In genomic region chr16:56885824-56886615, GRCm38 (mm10) we compare ENCODE assay signal across 8 mouse cellular contexts. TPM values are rescaled to one million over a fixed set of nuclear protein-coding genes. Genes with fewer than 3 reads are reported as not detected.
A peak's percentile ranks its signal among the peaks of the same experiment; 100 is the strongest.
DNase-seq lines count a peak whose midpoint lies in the region; ATAC-seq and TF ChIP-seq lines count a peak whose summit lies in the region.

Gene Tmem45a (minus strand): TSS chr16:56886166.

- H3K36me3 ChIP-seq in ES-E14 (ENCODE audit: control insufficient read depth, insufficient read depth, low read length, poor library complexity, severe bottlenecking) = no peaks in the 10 kb centered on the region
- no peaks in the 10 kb centered on the region for H3K36me3 ChIP-seq in forebrain, postnatal 0 days (ENCODE audit: insufficient read depth)
- no peaks in the 10 kb centered on the region for H3K36me3 ChIP-seq in liver, embryonic 13.5 days
- H3K36me3 ChIP-seq in neural tube, embryonic 14.5 days (ENCODE audit: control insufficient read depth, insufficient read depth, low read length) = no peaks in the 10 kb centered on the region

- no peaks in the 10 kb centered on the region for H3K27me3 ChIP-seq in forebrain, postnatal 0 days (ENCODE audit: insufficient read depth, low read length)
- no peaks in the 10 kb centered on the region for H3K27me3 ChIP-seq in liver, embryonic 13.5 days
- no peaks in the 10 kb centered on the region for H3K27me3 ChIP-seq in neural tube, embryonic 14.5 days (ENCODE audit: control insufficient read depth, insufficient read depth, low read length)

- DNase-seq in ES-E14 (ENCODE audit: low read depth, low spot score) = peak; percentile 85
- peak; percentile 13 to 17 for DNase-seq in cerebellum, adult 18-20 months
- peak; percentile 79 for DNase-seq in forebrain, postnatal 0 days
- DNase-seq in heart, postnatal 25 days (ENCODE audit: low spot score) = peak; percentile 88
- peak; percentile 95 to 96 for DNase-seq in kidney, postnatal 4 days
- DNase-seq in liver, embryonic 13.5 days = peak; percentile 57
- DNase-seq in thymus, postnatal 10 days (ENCODE audit: low spot score in 2 of 2) = peak; percentile 61 to 65

- no peaks in the 10 kb centered on the region for H3K9me3 ChIP-seq in ES-E14 (ENCODE audit: control insufficient read depth, insufficient read depth, low read depth, low read length)
- H3K9me3 ChIP-seq in forebrain, postnatal 0 days (ENCODE audit: low read length) = no peaks in the 10 kb centered on the region
- H3K9me3 ChIP-seq in liver, embryonic 13.5 days (replicated peaks) = no peaks in the 10 kb centered on the region
- no peaks in the 10 kb centered on the region for H3K9me3 ChIP-seq in neural tube, embryonic 14.5 days (ENCODE audit: control insufficient read depth, low read length)

- TF ChIP-seq CTCF in forebrain, postnatal 0 days (IDR thresholded peaks at IDR 0.05; ENCODE audit: low read depth) = no peak

- no peak within 1 kb of the TSS for H3K27ac ChIP-seq in ES-E14 (ENCODE audit: insufficient read depth, low read depth, low read length, poor library complexity, severe bottlenecking)
- no peak within 1 kb of the TSS for H3K27ac ChIP-seq in forebrain, postnatal 0 days (ENCODE audit: low read depth, low read length)
- H3K27ac ChIP-seq in liver, embryonic 13.5 days = no peak within 1 kb of the TSS
- H3K27ac ChIP-seq in neural tube, embryonic 14.5 days (ENCODE audit: low read depth, low read length) = no peak within 1 kb of the TSS

- peaks cover 2 to 3% of the 10 kb centered on the region in 2 experiments; a peak in 1 of 4 replicates for H3K4me1 ChIP-seq in ES-E14 (ENCODE audit: control insufficient read depth in 2 of 2, insufficient read depth in 2 of 2, low read length in 2 of 2, poor library complexity in 1 of 2)
- 0 out of 2 replicates have a peak, but pooled peaks cover 3% of the 10 kb centered on the region for H3K4me1 ChIP-seq in forebrain, postnatal 0 days (ENCODE audit: insufficient read depth)
- H3K4me1 ChIP-seq in liver, embryonic 13.5 days (replicated peaks) = peaks cover 8% of the 10 kb centered on the region
- H3K4me1 ChIP-seq in neural tube, embryonic 14.5 days (ENCODE audit: control insufficient read depth, insufficient read depth, low read length) = no peaks in the 10 kb centered on the region

- in situ Hi-C loops in ES-E14 (cut with MboI; ENCODE audit: low sequenced_read_pairs in 2 of 2, unreplicated experiment in 2 of 2) = loop anchor here in 1 of 2 experiments (25.0 kb wide), 1 partner anchor 949 kb away; the partner anchor contains the start of gene Cep97

- H3K4me2 ChIP-seq in forebrain, postnatal 0 days (ENCODE audit: low read depth) = peak within 1 kb of the TSS; percentile 78
- H3K4me2 ChIP-seq in liver, embryonic 13.5 days = peak within 1 kb of the TSS; percentile 66
- peak within 1 kb of the TSS; percentile 46 for H3K4me2 ChIP-seq in neural tube, embryonic 14.5 days (ENCODE audit: low read depth, low read length)

- intact Hi-C loops in heart, postnatal 25 days (cut with DNase I) = no loop called here

- peak within 1 kb of the TSS; percentile 87 for H3K9ac ChIP-seq in ES-E14 (ENCODE audit: insufficient read depth, low read depth, low read length, poor library complexity, severe bottlenecking)
- peak within 1 kb of the TSS; percentile 46; the same call in 1 of the 2 replicates for H3K9ac ChIP-seq in forebrain, postnatal 0 days
- H3K9ac ChIP-seq in liver, embryonic 13.5 days = no peak within 1 kb of the TSS
- H3K9ac ChIP-seq in neural tube, embryonic 14.5 days (replicated peaks; ENCODE audit: low read depth, low read length) = no peak within 1 kb of the TSS

- ATAC-seq in forebrain, postnatal 0 days = peak; percentile 99
- ATAC-seq in liver, embryonic 13.5 days (ENCODE audit: low read depth) = peak; percentile 91
- peak; percentile 99 for ATAC-seq in neural tube, embryonic 14.5 days (ENCODE audit: low read depth)

- peak within 1 kb of the TSS; percentile 92 to 95 for H3K4me3 ChIP-seq in ES-E14 (ENCODE audit: insufficient read depth in 1 of 2, low read depth in 1 of 2, low read length in 2 of 2, poor library complexity in 1 of 2, severe bottlenecking in 1 of 2)
- H3K4me3 ChIP-seq in forebrain, postnatal 0 days (ENCODE audit: low read depth, low read length) = peak within 1 kb of the TSS; percentile 44
- H3K4me3 ChIP-seq in liver, embryonic 13.5 days (replicated peaks) = peak within 1 kb of the TSS; percentile 46
- H3K4me3 ChIP-seq in neural tube, embryonic 14.5 days (ENCODE audit: low read depth, low read length) = peak within 1 kb of the TSS; percentile 30

- WGBS in forebrain, postnatal 0 days = 3% methylated on average over 25 of the region's 25 CpGs
- WGBS in liver, embryonic 13.5 days (ENCODE audit: insufficient replicate concordance) = 5% methylated on average over 25 of the region's 25 CpGs
- WGBS in neural tube, embryonic 14.5 days = 5% methylated on average over 25 of the region's 25 CpGs

TF ChIP-seq in ES-E14, 5 proteins besides CTCF, POLR2A, EP300 and RAD21:
- TF ChIP-seq MAFK (IDR thresholded peaks at IDR 0.05; ENCODE audit: insufficient read depth, low read depth, low read length) (no peak), CHD2 (IDR thresholded peaks at IDR 0.05; ENCODE audit: low read depth, low read length) (peak; percentile 71), ZC3H11A (IDR thresholded peaks at IDR 0.05; ENCODE audit: borderline replicate concordance, low read depth, low read length) (no peak)

RNA-seq across cellular contexts. Expression of gene Tmem45a, which starts in this region (rescaled TPM):
- total RNA-seq in ES-E14 (2012; rRNA removed) = 13.8 and 16.8 TPM in 2 replicates
- total RNA-seq in forebrain, postnatal 0 days (2014; rRNA removed) = 1.5 and 3.0 TPM in 2 replicates
- polyA plus RNA-seq in forebrain, postnatal 0 days (2015; fragmentation: Nextera tagmentation; extraction: Ambion mirVana) = 3.8 and 4.0 TPM in 2 replicates
- total RNA-seq in heart, postnatal 25 days (2021) = 1 to 10 TPM; 3.7 to 3.8 TPM
- 0.79 and 1.7 TPM in 2 replicates for polyA plus RNA-seq in liver, embryonic 13.5 days (2015; fragmentation: Nextera tagmentation; extraction: Ambion mirVana)
- polyA plus RNA-seq in neural tube, embryonic 14.5 days (2014; fragmentation: Nextera tagmentation; extraction: Ambion mirVana) = 1.4 and 7.5 TPM in 2 replicates

Comparison
In these comparisons a context has a peak if more than half of its experiments do, and no peak if none do; other contexts are left out.
1. DNase-seq: peak in every context shown above with its lines; median percentile 96 in kidney, postnatal 4 days; 88 in heart, postnatal 25 days; 85 in ES-E14; 79 in forebrain, postnatal 0 days; 63 in thymus, postnatal 10 days; 57 in liver, embryonic 13.5 days; 15 in cerebellum, adult 18-20 months.
2. H3K4me3 ChIP-seq: peak in every context shown above with its lines; median percentile 94 in ES-E14; 46 in liver, embryonic 13.5 days; 44 in forebrain, postnatal 0 days; 30 in neural tube, embryonic 14.5 days.
3. H3K9ac ChIP-seq: peak in ES-E14 (single experiment) and forebrain, postnatal 0 days (single experiment); none in liver, embryonic 13.5 days (single experiment) and neural tube, embryonic 14.5 days (single experiment).
4. Peak in every context shown above with its lines, with median percentiles within 50 percentile points of each other: ATAC-seq and H3K4me2 ChIP-seq.